ENCODE assay signal across 14 mouse cellular contexts in genomic region chr10:75173056-75173455, GRCm38 (mm10). TPM values are rescaled to one million over a fixed set of nuclear protein-coding genes. Genes with fewer than 3 reads are reported as not detected.
DNase-seq lines count a peak whose midpoint lies in the region; ATAC-seq lines count a peak whose summit lies in the region.
"Had no signal": no experiment of that assay in that cellular context is flagged by ENCODE, and none has a peak within 500 bp of the region (broad histone marks: within the 10 kb centered on the region; RNA-seq: fewer than 3 reads in every experiment).

No protein-coding gene starts in this region.

- 0 out of 2 replicates have a peak overlapping the region, but pooled peaks have one; percentile 5 for H3K4me3 ChIP-seq in heart, embryonic 10.5 days
- H3K4me3 ChIP-seq in kidney, embryonic 15.5 days (replicated peaks): no peak overlapping the region
- H3K4me3 ChIP-seq: embryonic facial prominence, embryonic 15.5 days; neural tube, embryonic 13.5 days had no signal

- peaks cover 45% of the 10 kb centered on the region for H3K36me3 ChIP-seq in heart, embryonic 10.5 days
- H3K36me3 ChIP-seq in kidney, embryonic 15.5 days: peaks cover 53% of the 10 kb centered on the region

- peak; percentile 69 for ATAC-seq in kidney, embryonic 15.5 days (replicated peaks; ENCODE audit: low FRiP score)

- H3K27me3 ChIP-seq in heart, embryonic 10.5 days (ENCODE audit: insufficient read depth, poor library complexity, severe bottlenecking): no peaks in the 10 kb centered on the region
- no peaks in the 10 kb centered on the region for H3K27me3 ChIP-seq in kidney, embryonic 15.5 days
- H3K27me3 ChIP-seq: embryonic facial prominence, embryonic 15.5 days; neural tube, embryonic 13.5 days had no signal

- peak overlapping the region; percentile 92 for H3K27ac ChIP-seq in heart, embryonic 10.5 days
- peak overlapping the region; percentile 74 for H3K27ac ChIP-seq in kidney, embryonic 15.5 days
- H3K27ac ChIP-seq: embryonic facial prominence, embryonic 15.5 days; neural tube, embryonic 13.5 days had no signal

- peaks cover 53% of the 10 kb centered on the region for H3K4me1 ChIP-seq in heart, embryonic 10.5 days
- peaks cover 32% of the 10 kb centered on the region for H3K4me1 ChIP-seq in kidney, embryonic 15.5 days
- H3K4me1 ChIP-seq: neural tube, embryonic 13.5 days had no signal

- WGBS in heart, embryonic 10.5 days: 49% methylated on average over 8 of the region's 8 CpGs
- 47% methylated on average over 8 of the region's 8 CpGs for WGBS in kidney, embryonic 15.5 days

- H3K9ac ChIP-seq in kidney, embryonic 15.5 days: no peak overlapping the region
- H3K9ac ChIP-seq: embryonic facial prominence, embryonic 15.5 days; neural tube, embryonic 13.5 days had no signal

- no peaks in the 10 kb centered on the region for H3K9me3 ChIP-seq in heart, embryonic 10.5 days
- no peaks in the 10 kb centered on the region for H3K9me3 ChIP-seq in kidney, embryonic 15.5 days (replicated peaks)
- H3K9me3 ChIP-seq: embryonic facial prominence, embryonic 15.5 days; neural tube, embryonic 13.5 days had no signal

- DNase-seq in heart, embryonic 10.5 days (ENCODE audit: low spot score): no peak
- no peak for DNase-seq in heart, adult 8-10 months (ENCODE audit: low spot score)
- DNase-seq in kidney, postnatal 14 days: no peak
- peak; percentile 8 for DNase-seq in urinary bladder, postnatal 10 days (ENCODE audit: low spot score)
- DNase-seq in urinary bladder, postnatal 14 days (ENCODE audit: low spot score): no peak
- no peak for DNase-seq in right cerebral cortex, adult 18-20 months
- no peak for DNase-seq in embryo, embryonic 9.5 days (ENCODE audit: extremely low spot score)
- DNase-seq: B cell, adult 2 months; cerebellum, postnatal 10 days; layer of hippocampus, postnatal 36 days had no signal

- H3K4me2 ChIP-seq in kidney, embryonic 15.5 days: no peak overlapping the region
- H3K4me2 ChIP-seq: embryonic facial prominence, embryonic 15.5 days; midbrain, embryonic 11.5 days; neural tube, embryonic 13.5 days had no signal

RNA-seq across cellular contexts. Expression of gene Specc1l, which starts 38.8 kb away (rescaled TPM):
- 27.4 and 27.5 TPM in 2 replicates for polyA plus RNA-seq in heart, embryonic 10.5 days (2016; fragmentation: Nextera tagmentation; extraction: Ambion mirVana)
- total RNA-seq in heart, adult 8-10 months (2022): 10 to 100 TPM; 41.2 to 50.7 (median 45.0) TPM
- 31.0 and 34.1 TPM in 2 replicates for polyA plus RNA-seq in kidney, embryonic 15.5 days (2015; fragmentation: Nextera tagmentation; extraction: Ambion mirVana)
